Mouse (Mus musculus): ENCODE data around the gene Lmntd1.

GRCm38 (mm10) chr6:145450628-145451403, 163.3 kb downstream of the Lmntd1 start:
- no peak for TF ChIP-seq GATA1 (IDR thresholded peaks at IDR 0.05; ENCODE audit: borderline replicate concordance, low read length)
- TF ChIP-seq FLI1 (IDR thresholded peaks at IDR 0.05; ENCODE audit: low read length): no peak
